Mouse (Mus musculus) right cerebral cortex, postnatal 36 days (tissue): Measurements from ENCODE around the gene Rab6a.
"Not testable (repeated sequence)": the region's sequence is repeated elsewhere in the genome, so short reads cannot be mapped to it uniquely, and the experiment has no call there.

ENCODE experiments used
- DNase-seq, 2 experiments: peaks; one replicate each; pipeline ENCODE4 v3.0.0; 2022; ENCODE audit warnings: low spot score in 2 of 2, mixed read lengths in 1 of 2

Gene Rab6a

DNA sequence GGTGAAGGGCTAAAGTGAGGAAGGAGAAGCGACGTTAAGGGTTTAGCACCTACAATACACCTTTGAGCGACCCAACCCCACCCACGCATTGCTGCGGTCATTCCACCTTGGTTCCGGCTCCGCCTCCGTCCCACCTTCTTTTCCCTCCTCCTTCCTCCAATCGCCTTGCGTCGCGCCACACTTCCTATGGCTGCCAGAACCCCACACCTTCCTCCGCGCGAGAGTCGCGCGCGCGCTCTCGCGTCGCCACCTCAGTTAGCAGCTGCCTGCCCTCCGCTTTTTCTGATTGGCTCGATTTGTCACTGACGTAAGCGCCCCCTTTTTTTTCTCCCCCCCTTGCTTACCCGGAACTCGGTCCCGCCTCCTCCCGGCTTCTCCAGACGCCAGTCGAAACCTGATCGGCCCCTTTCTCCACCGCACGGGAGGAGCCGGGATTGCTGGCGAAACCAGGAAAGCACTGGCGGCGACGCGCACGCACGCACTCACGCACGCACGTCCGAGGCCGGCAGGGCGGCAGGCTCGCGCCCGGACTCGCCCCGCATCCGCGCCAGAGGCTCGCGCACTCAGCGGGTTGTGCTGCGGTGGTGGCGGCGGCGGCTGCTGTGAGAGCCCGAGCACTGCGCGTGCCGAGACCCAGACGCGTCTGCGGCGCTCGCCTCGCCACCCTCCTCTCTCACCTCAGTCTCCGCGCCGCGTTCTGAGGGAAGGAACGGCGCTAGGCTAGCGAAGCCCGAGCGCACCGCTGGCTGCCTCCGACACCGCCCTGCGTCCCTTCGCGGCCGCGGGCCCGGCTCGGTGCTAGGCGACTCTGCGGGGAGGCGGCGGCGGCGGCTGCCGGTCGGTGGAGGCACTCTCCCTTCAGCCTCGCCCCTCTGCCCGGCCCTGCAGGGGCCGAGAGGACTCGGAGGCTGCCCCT is at the start of gene Rab6a:
Gene Rab6a, plus strand, starts transcription at position 197 of the 916 bp plus-strand sequence.
- DNase-seq = peak; percentile 98

DNA sequence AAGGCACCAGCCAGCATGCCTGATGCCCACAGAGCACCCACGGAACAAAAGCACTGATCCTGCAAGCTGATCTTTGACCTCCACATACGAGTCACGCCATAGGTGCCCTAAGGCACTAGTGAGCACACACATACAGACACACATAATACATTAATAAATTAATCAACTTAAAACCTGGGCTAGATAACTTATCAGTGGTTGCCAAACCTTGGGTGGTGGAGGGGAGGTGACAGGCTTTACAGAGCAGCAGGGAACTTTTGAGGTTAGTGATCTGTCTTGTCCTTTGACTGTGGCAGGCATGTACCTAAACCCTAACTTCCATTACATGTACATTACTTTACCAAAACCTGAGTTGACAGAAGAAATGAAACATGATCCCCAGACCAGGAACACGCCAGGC is 47.9 kb upstream of the Rab6a start:
- DNase-seq = no peak

DNA sequence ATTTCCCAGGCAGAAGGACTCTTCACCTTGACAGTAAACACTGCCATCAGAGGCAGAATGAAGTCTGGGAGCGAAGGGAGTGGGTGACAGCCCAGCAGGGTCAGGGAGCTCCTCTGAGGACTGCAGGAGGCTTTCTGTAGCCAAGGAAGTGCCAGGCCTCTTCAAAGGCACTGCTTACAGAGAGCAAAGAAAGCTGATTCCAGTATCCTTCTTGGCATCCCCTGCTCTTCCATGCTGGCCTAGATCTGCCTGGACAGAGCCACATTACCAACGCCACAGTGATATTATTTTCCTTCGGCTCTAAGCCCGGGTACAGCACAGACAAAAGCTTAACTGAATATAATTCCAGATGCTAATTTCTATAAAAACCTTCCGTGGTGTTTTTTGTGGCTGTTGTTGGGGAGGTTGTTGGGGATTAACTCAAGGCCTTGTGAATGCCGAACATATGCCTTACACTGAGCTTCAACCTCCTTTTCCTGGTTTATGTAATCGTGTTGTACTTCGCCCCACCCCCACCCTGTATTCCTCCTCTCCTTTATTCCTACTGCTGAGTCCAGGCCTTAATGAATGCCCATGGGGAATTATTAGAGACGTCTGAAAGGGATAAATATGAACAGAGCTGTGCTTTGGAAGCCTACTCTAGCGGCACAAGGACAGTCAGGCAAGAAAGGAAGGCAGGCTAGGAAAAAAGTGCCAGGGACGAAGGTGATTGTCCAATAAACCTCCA is 45.2 kb upstream of the Rab6a start:
- no peak for DNase-seq

DNA sequence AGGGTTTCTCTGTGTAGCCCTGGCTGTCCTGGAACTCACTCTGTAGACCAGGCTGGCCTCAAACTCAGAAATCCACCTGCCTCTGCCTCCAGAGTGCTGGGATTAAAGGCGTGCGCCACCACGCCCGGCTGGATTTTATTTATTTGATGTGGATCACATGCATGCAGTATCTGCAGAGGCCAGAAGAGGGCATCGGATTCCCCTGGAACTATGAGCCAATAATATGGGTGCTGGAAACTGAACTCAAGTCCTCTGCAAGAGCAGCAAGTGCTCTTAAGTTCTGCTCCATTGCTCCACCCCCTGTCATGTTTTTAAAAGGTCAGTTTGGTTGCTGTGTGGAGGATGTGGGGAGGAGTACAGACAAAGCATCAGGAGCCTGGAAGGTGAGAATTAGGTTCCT is 40.0 kb upstream of the Rab6a start:
- DNase-seq = not testable (repeated sequence)

DNA sequence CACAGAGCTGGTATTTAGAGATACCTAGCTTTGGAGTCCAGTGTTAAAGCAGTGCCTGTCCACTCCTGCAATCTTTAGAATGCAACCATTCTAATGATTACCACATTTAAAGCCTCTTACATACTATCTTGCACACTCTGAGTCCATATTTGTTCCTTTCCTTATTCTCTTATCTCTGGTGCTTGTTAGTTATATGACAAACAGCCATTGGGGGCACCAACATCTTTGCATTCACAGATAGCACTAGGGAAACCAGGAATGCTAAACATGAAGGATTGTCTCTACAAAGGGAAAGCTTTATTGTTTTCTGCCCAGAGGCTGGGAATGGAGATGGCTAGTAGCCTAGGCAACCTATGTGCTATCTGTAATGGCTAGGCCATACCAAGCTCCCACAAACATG is 37.3 kb upstream of the Rab6a start:
- no peak for DNase-seq

DNA sequence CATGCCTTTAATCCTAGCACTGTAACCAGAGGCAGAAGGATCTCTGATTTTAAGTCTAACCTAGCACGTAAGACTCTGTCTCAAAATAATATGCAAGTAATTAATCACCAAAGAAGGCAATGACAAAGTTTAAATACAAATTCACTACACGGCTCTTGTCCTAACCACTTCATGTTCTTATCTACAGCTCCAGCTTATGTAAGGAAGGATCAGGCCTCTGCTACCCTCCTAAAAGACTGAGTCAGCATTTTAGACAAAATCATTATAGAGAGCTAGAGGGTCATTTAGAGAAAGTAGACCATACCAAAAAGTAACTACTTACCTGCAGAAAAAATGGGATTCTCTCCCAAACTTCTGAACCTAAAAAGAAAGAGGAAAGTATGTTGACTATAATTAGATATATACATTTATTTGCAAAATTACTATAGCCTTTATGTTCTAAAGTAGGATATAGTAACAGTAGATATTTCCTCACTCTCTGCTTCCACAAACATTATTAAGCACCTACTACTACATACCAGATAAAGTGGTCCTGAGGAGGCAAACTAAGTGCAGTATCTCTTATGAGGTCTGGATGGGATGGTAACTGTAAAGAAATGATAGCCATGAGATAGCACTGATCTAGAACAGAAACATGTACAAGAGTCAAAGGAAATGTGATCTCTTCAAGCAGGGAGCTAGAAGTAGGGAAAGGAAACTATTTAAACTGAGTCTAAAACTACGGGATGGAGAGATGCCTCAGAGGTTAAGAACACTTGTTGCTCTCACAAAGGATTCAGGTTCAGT is 36.1 kb upstream of the Rab6a start:
- DNase-seq = no peak

DNA sequence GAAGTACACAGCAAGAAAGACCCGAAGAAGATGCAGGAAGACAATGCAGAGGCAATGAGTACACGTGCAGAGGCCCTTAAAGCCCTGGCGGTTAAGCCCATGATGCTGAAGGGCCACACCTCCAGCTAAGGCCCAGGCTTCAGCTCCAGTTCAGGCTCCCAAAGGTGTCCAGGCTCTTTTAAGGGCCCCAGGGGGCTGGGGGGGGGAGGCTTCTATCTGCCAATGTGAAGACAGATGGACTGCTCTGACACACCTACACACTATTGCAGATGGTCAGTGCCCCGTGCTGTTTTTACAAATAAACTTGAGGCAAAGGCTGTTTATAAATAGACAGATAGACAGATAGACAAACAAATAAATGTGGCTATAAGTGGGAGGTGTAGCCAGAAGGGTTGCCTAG is 35.1 kb upstream of the Rab6a start:
- no peak for DNase-seq

DNA sequence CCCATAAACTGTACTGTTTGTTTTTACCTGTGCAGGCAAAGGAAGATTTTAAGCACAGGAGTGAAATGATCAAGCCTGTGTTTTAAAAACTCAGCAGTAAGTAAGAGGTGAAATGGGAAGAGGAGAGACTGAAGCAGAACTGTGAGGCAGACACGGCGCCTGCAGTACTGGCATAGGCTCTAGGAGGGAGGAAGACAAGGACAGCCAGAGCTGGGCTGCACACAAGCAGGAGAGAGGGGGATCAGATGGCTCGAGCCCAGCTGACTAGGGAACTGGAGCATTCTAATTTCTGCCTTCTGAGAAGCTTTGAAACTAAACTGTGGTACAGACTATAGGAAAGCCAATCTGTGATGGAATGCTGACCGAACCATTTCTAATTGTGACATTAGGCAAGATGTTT is 34.5 kb upstream of the Rab6a start:
- no peak for DNase-seq

DNA sequence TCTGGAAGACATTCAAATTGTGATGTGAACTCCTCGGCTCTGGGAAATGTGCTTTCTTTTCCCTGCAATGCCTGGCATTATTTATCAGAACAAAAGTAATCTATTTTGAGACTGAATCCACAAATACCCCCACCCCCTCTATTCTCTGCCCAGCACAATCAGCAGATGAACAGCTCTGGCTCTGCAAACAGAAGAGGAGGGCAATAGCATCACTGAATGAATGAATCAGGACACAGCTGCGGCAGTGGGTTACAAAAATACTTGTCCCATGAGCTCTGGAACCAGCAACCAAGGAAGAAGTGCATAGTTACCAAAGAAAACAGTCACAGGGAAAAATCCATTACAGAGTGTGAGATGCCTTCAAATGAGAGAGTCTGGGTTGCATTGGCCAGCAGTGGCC is 28.4 kb upstream of the Rab6a start:
- DNase-seq = peak in 1 of 2 experiments; percentile 38

- DNase-seq = no peak
Observed at GRCm38 (mm10) chr7:100582235-100582634, 25.0 kb upstream of the Rab6a start.

DNA sequence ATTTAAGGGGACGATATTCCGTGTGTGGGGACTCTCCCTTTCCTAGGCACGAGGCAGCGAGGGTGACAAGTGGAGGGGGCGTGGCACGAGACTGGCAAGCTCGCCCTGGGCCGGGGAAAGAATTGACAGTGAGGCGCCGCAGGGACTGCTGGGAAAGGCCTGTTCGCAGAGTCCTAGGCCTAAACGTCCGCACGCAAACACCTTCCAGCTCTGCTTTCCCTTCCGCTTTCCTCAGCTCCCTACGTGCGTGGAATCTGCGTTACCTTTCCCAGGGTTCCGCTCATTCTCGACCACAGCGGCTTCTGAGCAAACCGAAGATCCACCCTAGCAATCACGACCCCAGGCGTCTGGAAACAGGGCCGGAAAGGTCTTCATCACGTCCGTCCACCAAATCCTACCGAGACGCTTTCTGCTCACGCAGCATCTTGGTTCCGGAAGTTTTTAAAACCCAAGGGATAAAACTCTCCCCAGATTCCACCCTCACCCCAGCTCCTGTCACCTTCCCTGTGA is 24.4 kb upstream of the Rab6a start:
- peak; percentile 80 to 85 for DNase-seq

GRCm38 (mm10) chr7:100589816-100590215 is 17.4 kb upstream of the Rab6a start:
- no peak for DNase-seq

DNA sequence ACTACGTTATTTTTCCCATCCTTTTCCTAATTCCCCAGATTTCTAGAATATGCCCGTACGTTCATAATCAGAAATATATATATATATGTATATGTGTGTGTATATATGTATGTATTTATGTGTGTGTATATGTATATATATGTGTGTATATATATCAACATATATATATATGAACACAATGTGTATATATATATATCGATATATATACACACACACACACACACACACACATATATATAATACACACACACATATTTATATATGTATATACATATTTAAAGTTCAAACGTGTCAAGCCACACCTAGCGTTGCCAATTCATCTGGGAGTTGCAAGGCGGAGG is 16.7 kb upstream of the Rab6a start:
- DNase-seq = no peak

DNA sequence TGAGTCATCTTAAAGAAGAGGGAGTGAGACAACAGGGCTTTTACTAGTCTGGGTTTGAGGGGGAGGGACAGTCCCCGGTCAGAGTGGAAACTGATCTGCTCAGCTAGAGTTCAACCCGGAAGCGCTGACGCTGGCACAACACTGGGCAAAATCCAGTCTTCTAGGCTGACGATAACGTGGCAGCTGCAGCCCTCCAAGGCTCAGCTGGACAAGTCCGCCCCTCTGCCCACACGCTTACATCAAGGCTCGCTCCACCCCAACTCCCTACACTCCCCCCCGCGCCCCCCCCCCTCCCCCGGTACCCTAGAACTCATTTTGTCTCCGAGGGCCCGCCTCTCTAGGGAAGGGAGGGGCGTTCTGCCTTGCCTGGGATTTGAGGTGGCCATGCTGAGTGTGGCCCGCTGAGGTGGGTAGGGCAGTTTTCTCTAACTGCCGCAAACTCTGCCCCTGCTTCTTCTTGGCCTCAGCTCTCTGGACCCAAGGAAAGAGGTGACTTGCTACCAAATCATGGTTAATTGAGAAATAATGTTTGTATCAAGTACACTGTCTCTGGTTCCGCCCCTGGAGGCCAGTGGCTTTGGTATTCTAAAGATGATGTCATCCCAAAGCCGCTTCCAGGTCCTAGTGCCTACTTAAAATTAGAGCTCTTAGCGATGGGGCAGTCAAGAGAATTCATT is 16.2 kb upstream of the Rab6a start:
- DNase-seq = peak; percentile 66 to 81

GRCm38 (mm10) chr7:100591522-100591852 is 15.7 kb upstream of the Rab6a start:
- DNase-seq = no peak

- no peak for DNase-seq
Observed at GRCm38 (mm10) chr7:100593349-100593748, 13.9 kb upstream of the Rab6a start.

DNA sequence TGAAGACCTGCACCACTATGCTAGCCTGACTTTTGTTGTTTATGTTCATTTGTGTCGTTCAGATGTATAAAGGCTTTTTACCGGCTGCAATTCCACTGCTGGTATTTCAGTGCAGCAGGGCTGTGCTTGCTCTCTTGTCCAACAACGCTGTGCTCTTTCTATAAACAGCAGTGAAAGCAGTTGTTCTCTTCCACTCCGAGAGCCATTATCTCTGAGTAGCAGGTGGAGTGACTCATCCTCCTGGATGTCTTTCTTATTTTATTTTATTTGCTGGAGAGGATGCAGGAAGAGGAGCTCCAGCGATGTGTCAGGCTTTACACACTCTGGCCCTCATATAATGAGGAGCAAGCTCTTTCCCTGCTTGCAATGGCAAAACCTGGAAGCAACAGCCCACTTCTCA is 7.0 kb upstream of the Rab6a start:
- peak; percentile 29 to 49 for DNase-seq

GRCm38 (mm10) chr7:100608130-100608741 is 1.0 kb downstream of the Rab6a start, which contains the start of gene Mrpl48:
Gene Mrpl48, minus strand, starts transcription at chr7:100608301.
- peak; percentile 46 to 57 for DNase-seq

GRCm38 (mm10) chr7:100608910-100609309 is 1.7 kb downstream of the Rab6a start:
- no peak for DNase-seq

- no peak for DNase-seq
Observed at GRCm38 (mm10) chr7:100616121-100616857, 9.1 kb downstream of the Rab6a start.
